Mouse (Mus musculus) naive thymus-derived CD4-positive, alpha-beta T cell, adult 2 months (primary cell): ENCODE data around the gene Cemip.
A peak's percentile ranks its signal among the peaks of the same experiment; 100 is the strongest.

Source experiments
- DNase-seq: peaks from one replicate; pipeline ENCODE4 v3.0.0-alpha.2; 2011; ENCODE audit warnings: low read depth

Cemip gene

DNA sequence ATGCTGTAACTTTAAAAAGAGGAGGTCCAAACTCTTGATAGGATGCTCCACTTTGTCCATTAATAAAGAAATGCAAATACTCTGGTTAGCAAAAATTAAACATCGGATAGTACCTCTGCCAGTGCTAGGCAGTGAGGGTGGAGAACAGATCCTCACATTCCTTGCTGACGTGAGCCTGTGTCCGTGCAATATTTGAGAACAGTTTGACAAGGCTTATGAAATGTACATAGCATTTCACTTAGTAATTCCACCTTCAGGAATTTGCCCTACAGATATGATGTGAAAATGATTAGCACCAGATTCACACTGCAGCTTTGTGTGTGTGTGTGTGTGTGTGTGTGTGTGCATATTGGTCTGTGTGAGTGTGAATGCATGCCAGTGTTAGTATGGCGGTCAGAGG is 4.5 kb upstream of the Cemip start:
- DNase-seq = no peak

DNA sequence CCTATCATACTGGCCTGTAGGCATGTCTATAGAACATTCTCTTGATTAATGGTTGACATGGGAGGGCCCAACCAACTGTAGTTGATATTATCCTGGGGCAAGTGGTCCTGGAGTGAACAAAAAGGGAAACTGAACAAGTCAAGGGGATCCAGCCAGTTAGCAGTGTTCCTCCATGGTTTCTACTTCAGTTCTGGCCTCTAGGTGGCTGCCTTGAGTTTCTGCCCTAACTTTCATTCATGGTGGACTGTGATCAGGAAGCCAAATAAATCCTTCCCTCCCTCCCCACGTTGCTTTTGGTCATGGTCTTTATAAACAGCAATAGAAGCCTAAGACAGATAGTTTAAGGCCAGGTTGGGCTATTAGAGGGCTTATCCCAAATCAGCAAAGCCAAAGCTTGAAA is 3.5 kb upstream of the Cemip start:
- peak; percentile 27 for DNase-seq

DNA sequence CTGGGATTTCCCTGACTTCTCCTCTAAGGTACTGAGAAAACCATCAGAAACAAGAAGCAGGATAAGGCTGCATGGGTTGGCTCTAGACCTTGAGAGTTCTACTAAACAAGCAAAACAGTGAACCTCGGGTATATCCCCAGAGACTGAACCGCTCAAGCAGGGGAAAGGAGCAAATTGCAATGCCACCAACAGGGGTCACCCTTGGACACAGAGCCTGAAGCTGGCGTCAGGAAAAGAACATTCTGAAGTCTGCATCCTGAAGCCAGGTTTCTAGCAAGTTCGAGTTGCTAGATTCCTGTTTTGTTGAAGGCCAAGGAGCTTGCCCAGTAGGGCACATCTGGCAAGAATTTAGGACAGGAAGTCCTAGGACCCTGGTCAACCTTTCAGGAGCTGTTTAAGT is 2.7 kb upstream of the Cemip start:
- peak; percentile 72 for DNase-seq

DNA sequence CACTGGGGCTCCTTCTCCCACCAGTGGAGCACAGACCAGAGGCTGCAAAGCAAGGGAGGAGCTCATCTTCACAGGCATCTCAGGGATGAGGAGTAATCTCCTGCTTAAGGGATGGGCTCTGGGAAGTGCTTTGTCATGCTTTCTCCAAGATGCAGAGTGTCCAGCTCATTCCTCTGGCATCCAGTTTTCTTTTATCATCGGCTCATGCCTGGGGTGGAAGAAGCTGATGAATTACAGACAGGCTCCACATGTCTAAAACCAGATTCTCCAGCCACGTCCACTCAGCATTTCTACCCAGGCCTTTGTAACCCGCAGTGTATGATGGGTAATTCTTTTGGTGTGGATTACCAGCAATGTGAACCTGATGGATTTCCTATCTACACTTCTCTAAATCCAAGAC is 1.9 kb upstream of the Cemip start:
- no peak for DNase-seq

DNA sequence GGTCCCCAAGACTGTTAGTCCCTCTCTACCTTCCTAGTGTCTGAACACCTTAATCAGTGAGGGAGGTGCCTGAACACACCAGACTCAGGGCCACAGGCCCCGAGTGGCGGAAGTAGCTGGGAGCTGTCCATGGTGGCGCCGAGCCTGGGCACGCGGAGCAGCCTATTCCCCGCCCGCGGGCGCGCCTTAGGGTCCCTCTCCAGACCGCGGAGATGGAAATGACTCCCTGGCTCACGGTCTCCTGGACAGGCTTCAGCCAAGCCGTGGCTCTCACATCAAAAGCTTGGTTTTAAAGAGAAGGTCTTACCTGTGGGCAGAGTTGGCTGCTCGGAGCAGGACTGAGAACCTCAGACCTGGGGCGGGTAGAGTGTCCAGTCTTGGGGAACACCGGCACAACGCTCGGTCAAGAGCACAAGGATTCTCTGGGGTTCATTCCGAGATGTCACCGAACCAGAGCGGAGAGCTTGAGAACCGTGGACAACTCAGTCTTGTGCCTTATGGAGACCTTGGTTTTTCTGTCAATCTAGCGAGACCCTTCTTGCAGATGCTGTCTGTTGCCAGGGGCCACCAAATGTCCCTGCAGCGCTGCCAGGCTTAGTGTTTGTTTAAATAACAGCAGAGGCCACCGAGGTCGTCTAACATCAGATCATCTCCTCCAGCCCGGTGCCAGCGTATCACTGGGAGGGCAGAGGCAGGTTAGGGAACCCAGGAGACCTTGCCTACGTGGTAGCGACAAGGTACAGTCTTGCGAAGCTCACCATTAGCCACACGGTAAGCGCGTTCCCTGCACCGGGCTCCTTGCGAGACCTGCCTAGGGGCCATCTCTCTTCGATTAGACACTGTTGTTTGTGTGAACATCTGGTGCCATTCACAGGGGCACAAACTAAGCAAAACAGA is 1.0 kb downstream of the Cemip start:
- DNase-seq = no peak

DNA sequence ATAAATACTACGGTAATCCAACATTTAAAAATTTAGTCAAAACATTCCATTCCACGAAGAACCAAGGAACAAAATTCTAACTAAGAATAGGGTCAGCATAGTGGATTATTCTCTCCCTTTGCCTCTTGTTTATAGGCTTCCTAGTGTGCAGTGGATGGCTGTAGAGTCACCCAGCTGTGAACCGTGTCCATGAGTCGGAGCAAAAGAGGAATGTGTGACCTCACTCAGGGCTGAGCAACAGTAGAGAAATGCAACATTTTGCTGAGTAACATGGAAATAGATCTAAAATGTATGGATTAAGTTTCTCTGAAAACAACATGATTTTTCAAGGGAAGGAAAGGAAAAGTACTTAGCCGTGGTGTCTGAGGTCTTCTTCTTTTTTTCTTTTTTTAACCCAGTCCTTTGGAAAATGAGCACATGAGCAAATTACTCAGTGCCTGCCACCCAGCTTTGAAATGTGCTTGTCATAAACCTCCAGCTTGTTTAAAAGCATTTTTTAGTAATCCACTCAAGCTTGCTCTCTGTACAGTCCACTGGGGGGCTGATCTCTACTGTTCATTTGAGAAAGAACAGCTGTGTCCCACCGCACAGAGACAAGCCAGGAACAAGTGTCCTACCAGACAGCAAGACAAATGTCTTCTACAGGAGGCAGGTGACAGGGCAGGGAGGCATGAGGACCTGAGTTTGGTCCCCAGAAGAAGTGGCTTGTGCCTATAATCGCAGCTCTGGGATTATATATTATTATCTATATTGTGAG is 8.9 kb downstream of the Cemip start:
- no peak for DNase-seq

DNA sequence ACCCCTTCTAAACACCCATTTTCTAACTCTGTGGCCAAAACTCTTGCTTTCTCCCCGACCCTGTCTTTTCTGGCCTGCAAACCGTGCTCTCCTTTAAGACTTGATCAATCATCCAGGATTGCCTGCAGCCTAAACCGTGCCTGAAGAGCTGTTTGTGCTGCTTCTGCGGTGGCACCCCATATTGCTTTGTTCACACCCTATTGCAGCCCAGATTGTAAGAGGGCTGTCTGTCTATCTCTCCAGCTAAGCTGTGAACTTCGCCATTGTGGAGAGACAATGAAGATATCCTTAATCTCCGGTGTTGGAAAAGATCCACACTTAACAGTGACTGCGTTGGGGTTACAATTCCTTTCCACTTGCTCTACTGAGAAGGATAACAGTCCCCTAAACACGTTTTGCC is 12.0 kb downstream of the Cemip start:
- DNase-seq = no peak

DNA sequence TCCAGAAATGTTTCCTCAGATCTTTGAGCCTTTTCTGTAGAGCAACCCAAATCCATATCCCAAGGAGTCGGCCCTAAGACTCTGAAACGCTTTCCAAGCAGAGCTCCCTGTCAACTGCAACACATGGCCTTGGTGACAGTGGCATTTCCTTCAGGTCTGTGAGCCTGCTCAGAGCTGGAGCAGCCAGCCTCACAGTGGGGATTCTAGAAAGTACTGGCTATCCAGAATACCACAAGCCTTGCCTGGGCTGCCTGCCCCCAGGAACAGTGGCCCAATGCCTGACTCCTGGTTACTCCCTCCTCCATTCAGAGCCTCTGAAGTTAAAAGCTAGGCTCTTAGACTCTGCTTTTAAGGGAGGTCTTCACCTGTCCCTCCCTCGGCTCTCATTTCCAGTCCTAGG is 12.4 kb downstream of the Cemip start:
- DNase-seq = no peak

DNA sequence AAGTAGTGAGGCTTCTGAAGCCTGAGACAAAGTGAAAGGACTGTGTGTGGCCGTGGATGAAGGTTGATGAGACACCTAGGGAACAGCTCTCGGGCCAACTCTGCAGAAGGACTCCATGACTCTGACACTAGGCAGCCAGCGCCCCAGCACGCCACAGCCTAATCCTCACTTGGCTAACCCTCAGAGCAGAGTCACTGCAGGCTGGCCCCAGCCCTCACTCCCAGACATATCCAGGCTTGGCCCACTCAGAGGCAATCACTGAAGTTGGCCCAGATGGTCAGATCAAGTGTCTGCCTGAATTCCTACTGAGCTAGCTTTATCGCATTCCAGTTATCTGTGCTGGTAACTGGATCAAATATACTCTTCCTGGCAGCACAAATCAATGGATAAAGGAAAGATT is 17.4 kb downstream of the Cemip start:
- no peak for DNase-seq

DNA sequence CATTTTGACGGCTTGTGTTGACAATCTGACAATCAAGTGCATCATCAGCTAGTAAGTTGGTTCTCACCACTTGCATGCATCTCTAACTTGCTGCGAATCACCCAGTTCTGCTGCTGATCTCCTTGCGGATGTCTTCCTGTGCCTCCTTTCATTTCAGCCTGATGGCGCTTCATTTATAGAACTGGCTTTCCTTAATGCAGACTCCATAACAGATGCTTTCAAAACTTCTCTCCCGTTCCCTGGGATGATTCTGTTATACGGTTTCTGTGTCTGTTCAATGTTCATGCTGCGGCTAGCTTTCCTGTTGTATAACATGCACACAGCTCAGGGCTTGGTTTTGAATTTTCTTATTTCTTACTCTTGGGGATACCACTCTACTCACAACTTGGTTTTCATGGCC is 26.5 kb downstream of the Cemip start:
- no peak for DNase-seq

DNA sequence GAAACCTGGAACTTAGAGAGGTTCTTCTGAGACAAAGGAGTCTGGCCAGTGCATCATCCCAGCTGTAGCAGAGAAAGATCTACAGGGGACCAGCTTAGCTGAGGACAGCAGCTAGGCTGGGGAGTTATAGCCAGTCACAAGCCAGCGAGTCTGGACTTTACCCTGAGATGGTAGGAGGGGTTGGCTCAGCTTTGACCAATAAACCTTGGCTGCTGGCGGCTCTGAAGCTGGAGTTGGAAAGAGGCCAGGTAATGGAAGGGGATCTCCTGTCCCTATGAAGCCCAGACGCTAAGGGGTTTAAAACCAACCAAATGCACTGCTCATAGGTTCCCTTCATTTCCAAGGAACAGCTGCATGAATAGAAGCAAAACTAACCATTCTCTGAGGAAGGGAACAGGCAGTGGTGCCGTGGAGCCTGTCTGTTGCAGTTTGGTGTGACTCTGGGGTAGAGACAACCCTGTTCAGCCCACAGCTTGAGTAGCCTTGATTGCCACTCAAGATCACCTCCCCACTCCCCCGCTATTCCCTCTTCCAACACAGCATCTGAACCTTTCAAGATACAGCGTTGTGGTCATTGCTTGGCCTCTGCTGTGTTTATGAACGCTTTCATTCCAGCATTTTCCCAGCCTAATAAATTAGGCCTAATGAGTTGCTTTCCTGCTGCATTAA is 30.2 kb downstream of the Cemip start:
- no peak for DNase-seq

DNA sequence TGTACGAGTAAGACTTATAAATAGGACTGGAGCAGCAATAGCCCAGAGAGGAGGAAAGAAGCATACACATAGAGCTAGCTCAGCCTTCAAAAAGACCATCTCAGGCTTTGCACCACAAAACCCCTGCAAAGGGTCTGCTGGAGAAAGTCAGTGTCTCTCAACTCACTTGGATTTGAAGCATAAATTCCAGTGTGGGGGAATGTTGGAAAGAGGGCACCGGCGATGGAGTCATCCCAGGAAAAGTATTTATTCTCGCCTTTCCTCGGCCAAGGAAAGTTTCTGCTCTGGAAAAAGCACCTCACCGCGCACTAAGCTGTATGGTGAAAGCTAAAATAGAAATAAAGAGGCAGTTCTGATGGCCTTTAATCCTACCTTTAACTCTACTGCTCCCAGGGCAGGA is 32.4 kb downstream of the Cemip start:
- no peak for DNase-seq

DNA sequence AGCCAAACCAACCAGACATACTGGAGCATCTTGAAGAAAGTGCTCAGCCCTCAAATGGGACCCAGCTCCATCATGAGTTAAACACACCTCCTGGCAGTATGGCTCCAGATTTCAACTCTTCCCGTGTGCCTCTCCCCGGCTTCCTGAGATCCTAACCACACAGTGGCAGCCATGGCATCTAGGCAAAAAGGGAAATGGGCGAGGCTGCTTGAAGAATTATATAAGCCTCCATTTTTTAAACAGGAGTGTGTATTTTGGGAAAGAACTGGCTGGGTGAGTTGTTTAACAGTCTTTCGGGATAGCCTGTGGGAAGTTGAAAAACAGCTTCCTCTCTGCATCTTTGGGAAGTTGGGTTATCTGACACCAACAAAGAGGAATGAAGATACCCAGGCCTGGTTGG is 34.9 kb downstream of the Cemip start:
- DNase-seq = no peak

DNA sequence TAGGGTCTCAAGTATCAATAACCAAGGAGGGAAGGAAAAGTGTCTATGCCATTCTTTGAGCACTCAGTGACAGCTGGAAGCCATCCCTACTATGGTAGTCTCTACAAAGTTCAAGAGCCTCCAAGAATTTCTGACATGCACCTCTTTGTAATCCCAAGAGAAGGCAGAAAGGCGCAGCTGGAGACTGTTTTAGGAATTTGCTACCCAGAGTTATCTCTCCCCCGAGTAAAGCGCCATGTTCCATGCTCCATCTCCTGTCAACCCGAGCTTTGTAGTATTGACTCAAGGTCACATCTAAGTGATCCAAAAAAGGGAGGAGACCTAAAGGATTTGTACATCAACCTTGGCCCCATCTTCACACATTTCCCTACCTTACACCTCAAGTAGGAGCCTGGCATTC is 40.8 kb downstream of the Cemip start:
- DNase-seq = no peak

DNA sequence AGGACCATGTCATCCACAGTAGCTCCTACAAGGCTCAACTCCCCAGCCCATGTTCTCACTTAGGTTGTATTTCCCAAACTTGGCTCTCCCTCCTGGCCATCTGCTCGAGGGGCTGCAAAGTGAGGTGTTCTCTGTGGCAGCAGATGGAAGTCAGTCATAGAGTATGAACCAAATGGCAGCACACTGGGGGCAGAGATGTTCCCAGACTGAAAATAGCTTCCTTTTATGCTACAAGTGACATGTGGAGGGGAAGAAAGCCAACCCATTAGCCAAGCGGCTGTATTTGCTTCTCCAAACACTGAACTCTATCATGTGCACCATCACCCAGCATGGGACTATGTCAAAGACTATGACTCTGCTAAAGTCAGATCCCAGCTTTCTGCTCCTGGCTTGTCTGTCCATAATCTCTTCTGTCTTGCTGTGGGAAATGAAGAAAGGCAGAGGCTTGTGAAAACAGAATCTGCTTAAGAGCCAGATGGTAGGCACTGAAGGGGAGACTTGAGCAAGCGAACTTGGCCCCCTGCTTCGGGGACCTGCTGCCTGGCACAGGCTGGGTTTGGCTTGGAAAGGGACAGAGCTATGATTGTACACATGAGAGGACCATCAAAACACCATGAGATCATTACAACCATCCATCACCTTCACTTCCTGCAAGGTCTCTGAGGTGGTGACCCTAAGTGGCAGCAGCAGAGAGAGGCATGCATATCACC is 41.6 kb downstream of the Cemip start:
- no peak for DNase-seq

DNA sequence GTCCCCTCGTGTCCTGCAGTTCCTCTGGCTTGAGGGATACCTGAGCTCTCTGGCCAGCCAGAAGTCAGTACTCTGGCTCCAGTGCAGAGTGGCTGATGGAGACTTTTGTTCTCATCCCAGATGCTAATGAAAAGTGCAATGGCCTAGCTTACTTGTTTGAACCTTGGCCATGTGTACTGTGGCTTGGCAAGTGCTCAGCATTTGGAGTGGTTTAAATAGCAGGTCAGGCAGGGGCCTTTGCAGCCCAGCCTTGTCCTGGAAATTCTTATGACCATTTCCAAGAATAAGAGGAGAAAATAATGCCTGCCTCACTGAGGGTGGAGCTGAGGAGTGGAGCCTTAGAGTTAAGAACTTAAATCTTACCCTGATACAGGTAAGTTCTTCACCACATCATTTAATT is 43.6 kb downstream of the Cemip start:
- DNase-seq = no peak

DNA sequence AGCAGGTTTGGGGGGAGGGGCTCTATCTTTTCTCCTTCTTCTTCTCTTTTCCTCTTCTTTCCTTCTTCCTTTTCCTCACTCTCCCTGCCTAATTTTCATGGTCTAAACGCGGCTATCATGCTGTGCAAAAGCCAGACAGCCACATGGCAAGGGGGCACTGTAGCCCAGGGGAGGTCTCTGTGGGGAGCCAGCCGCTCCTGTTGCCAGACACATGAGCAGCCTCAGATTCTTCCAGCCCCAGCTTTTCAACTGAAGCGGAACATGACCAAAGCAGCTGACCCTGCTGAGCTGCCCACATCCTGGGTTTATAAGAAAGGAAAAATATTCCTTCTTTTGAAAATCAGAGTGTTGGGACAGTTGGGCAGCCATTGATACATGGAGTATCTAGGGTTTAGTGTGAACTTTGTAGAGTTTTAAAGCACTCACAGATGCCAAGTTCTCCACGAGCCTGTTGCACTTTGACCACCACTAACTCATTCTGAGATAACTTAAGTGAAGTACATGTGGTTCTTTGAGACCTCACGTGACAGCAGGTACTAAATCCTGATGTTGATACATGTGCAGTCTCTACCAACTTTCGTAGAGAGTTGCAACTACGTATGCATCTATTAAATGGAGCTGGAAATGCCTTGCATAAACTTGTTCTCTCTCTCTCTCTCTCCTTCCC is 46.3 kb downstream of the Cemip start:
- DNase-seq = no peak

DNA sequence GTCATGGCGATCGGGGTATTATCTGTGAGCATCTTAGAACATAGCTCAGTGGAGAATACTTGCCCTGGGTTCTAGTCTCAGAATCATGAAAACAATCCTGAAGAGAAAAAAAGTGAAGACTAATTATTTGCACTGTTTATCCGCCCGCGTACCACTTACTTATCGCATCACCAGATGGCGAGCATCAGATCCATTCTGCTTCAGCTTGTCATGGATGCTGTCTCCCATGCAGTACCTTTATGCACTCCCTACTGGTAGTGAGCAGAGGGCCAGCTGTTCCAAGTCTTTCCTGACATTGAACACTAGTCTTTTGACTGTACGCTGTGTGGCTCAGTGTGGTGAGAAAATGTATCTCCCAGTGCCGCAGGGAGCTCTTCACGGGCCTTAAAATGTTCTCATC is 47.7 kb downstream of the Cemip start:
- DNase-seq = no peak

DNA sequence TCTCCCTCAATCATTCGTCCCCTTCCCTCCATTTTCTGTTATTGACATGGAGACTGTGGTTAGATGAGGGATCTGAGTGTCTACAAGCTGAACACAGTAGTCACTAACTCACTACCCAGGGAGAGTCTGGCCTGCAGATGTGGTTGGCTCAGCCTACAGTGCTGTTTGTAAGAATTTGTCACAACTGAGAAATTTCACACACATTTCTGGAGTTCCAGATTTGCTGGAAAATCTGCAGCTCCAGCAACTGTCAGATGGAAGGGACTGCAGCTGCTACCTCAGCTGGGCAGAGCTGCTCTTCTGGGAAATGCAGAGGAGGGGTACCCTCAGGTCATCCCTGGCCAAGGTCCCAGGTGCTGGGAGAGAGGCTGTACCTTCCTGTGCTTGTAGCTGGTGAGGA is 53.5 kb downstream of the Cemip start:
- no peak for DNase-seq

DNA sequence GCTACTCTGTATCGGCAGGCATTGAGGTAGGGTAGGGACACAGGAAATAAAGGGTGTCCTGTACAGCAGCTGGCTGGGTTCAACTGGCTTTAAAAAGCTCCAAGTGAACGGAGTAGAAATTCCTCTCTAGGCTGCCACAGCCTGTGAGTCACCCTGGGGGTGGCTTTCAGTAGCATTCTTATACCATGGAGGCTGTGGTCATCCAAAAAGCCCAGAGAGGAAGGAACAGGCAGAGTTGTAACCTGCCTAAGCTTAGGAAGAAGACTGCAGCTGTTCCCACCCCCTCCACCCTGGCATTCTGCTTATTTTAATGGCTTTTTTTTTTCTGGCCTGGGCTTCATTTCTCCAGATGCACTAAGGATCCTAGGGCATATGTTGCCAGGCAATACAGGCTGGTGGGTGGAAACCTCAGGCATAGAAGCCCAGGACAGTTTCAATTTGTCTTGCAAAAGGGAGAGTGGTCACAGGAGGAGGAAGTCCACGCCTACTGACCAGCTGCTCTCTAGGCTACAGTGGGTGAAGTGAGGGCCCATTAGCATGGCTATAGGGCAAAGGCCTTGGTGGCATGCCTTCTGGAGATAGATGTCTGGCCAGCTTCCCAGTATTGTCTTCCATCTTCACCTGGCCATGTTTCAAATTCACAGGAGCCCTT is 57.1 kb downstream of the Cemip start:
- no peak for DNase-seq

DNA sequence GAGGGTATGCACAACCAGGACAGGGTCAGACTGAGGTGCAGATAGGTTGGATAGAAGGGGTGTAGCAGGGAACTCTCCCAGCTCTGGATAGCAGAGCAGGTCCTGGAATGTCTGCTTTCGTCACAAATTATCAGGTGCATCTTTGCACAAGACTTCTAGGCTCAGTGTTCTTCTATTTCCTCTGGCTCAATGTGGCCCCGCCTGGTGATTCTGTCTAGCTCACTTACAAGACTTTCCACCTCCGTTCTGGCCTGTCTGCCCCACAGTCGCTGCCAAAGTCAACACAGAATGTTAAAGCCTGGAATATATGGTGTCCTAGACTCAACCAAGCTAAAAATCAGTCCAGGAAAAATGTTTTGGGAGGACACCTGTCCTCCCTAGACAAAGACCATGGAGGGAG is 57.9 kb downstream of the Cemip start:
- DNase-seq = no peak
